Mouse (Mus musculus) hindbrain, embryonic 12.5 days (tissue): ENCODE data around the gene Eif2ak4. TPM values are rescaled to one million over a fixed set of nuclear protein-coding genes. Genes with fewer than 3 reads are reported as not detected.
A peak's percentile ranks its signal among the peaks of the same experiment; 100 is the strongest.

Experiments used
- ATAC-seq: fragments of 200-750 bp; cut with Nextera tagmentation; 2 replicates; pipeline ENCODE4 v1.8.0; 2017; ENCODE audit warnings: moderate TSS enrichment; ENCODE audit not compliant: low FRiP score
- H3K27ac ChIP-seq: fragments of 300-500 bp; sonication (generic); 2 replicates; pipeline ENCODE4 v1.5.1; 2016; ENCODE audit warnings: mild to moderate bottlenecking
- H3K27me3 ChIP-seq: fragments of 300-500 bp; sonication (generic); 2 replicates; pipeline ENCODE4 v1.6.1; 2016; ENCODE audit warnings: mild to moderate bottlenecking
- H3K36me3 ChIP-seq: fragments of 300-500 bp; sonication (generic); 2 replicates; pipeline ENCODE4 v1.6.1; 2016; ENCODE audit warnings: mild to moderate bottlenecking
- H3K4me1 ChIP-seq: fragments of 300-500 bp; sonication (generic); 2 replicates; pipeline ENCODE4 v1.6.1; 2016
- H3K4me2 ChIP-seq: fragments of 300-500 bp; sonication (generic); replicated peaks from 2 replicates; pipeline ENCODE4 v1.6.1; 2016; ENCODE audit warnings: mild to moderate bottlenecking
- H3K4me3 ChIP-seq: fragments of 300-500 bp; sonication (generic); 2 replicates; pipeline ENCODE4 v1.5.1; 2016; ENCODE audit warnings: mild to moderate bottlenecking
- H3K9ac ChIP-seq: fragments of 300-500 bp; sonication (generic); 2 replicates; pipeline ENCODE4 v1.6.1; 2016; ENCODE audit warnings: mild to moderate bottlenecking, moderate library complexity
- H3K9me3 ChIP-seq: fragments of 300-500 bp; sonication (generic); replicated peaks from 2 replicates; pipeline ENCODE4 v1.6.1; 2016; ENCODE audit warnings: mild to moderate bottlenecking
- WGBS: fragments of 180-500 bp; shearing (Covaris S2); methylation state at CpG from one replicate; pipeline ENCODE4 v1.1.7; 2016; 5-methylcytosine and 5-hydroxymethylcytosine counted together
- polyA plus RNA-seq: library from polyadenylated mRNA; unstranded; fragments of >200 nt; fragmentation: Nextera tagmentation; extraction: Ambion mirVana; gene quantifications from 2 replicates; pipeline ENCODE4 v1.2.1, GENCODE M21; 2016

The Eif2ak4 gene
- polyA plus RNA-seq, 1 experiment from 2014 or later = 13.2 TPM

GRCm38 (mm10) chr2:118375522-118375921 lies 12.9 kb upstream of the Eif2ak4 start:
- Histone ChIP-seq H3K4me2 (no peak overlapping the region), H3K27me3 (peaks cover 16% of the 10 kb centered on the region), H3K36me3 (no peaks in the 10 kb centered on the region), H3K9ac (no peak overlapping the region), H3K9me3 (no peaks in the 10 kb centered on the region), H3K27ac (no peak overlapping the region), H3K4me3 (no peak overlapping the region), H3K4me1 (peaks cover 15% of the 10 kb centered on the region)
- WGBS = 87% methylated on average over 1 of the region's 1 CpGs
- no peak for ATAC-seq

- ATAC-seq = no peak
Observed at GRCm38 (mm10) chr2:118375931-118376330, 12.5 kb upstream of the Eif2ak4 start.

GRCm38 (mm10) chr2:118379756-118380155 lies 8.7 kb upstream of the Eif2ak4 start:
- Histone ChIP-seq H3K9ac (no peak overlapping the region), H3K27me3 (no peaks in the 10 kb centered on the region; the same call in 1 of the 2 replicates), H3K27ac (no peak overlapping the region), H3K36me3 (no peaks in the 10 kb centered on the region), H3K4me3 (no peak overlapping the region), H3K9me3 (no peaks in the 10 kb centered on the region), H3K4me2 (no peak overlapping the region), H3K4me1 (no peaks in the 10 kb centered on the region)
- WGBS = 44% methylated on average over 1 of the region's 1 CpGs
- ATAC-seq = no peak

More at GRCm38 (mm10) chr2:118375931-118376330, 12.5 kb upstream of the Eif2ak4 start:
- H3K27me3 ChIP-seq = peaks cover 13% of the 10 kb centered on the region
- H3K4me1 ChIP-seq = peaks cover 15% of the 10 kb centered on the region
- no peaks in the 10 kb centered on the region for H3K36me3 ChIP-seq
- no peak overlapping the region for H3K27ac ChIP-seq
- no peak overlapping the region for H3K4me3 ChIP-seq
- H3K9ac ChIP-seq = no peak overlapping the region
- no peaks in the 10 kb centered on the region for H3K9me3 ChIP-seq
- no peak overlapping the region for H3K4me2 ChIP-seq

GRCm38 (mm10) chr2:118383387-118383786 lies 5.0 kb upstream of the Eif2ak4 start:
- no peak overlapping the region for H3K4me2 ChIP-seq
- no peaks in the 10 kb centered on the region for H3K36me3 ChIP-seq
- 71% methylated on average over 5 of the region's 5 CpGs for WGBS
- no peak overlapping the region for H3K9ac ChIP-seq
- no peaks in the 10 kb centered on the region for H3K4me1 ChIP-seq
- no peak overlapping the region for H3K4me3 ChIP-seq
- H3K9me3 ChIP-seq = no peaks in the 10 kb centered on the region
- ATAC-seq = no peak
- no peak overlapping the region for H3K27ac ChIP-seq
- no peaks in the 10 kb centered on the region for H3K27me3 ChIP-seq

- no peak overlapping the region for H3K9ac ChIP-seq
- peak overlapping the region; percentile 51 for H3K4me2 ChIP-seq
- peaks cover 5% of the 10 kb centered on the region for H3K4me1 ChIP-seq
- no peaks in the 10 kb centered on the region for H3K36me3 ChIP-seq
- no peak for ATAC-seq
- no peak overlapping the region for H3K4me3 ChIP-seq
- WGBS = 78% methylated on average over 3 of the region's 3 CpGs
- no peaks in the 10 kb centered on the region for H3K27me3 ChIP-seq
- no peaks in the 10 kb centered on the region for H3K9me3 ChIP-seq
- no peak overlapping the region for H3K27ac ChIP-seq
Observed at GRCm38 (mm10) chr2:118389569-118389968, 1.2 kb downstream of the Eif2ak4 start.

GRCm38 (mm10) chr2:118390072-118390471 lies 1.7 kb downstream of the Eif2ak4 start:
- Histone ChIP-seq H3K4me2 (peak overlapping the region; percentile 51; the same call in 1 of the 2 replicates), H3K27me3 (no peaks in the 10 kb centered on the region), H3K27ac (no peak overlapping the region), H3K9ac (no peak overlapping the region), H3K4me3 (no peak overlapping the region), H3K9me3 (no peaks in the 10 kb centered on the region), H3K36me3 (no peaks in the 10 kb centered on the region), H3K4me1 (peaks cover 5% of the 10 kb centered on the region)
- ATAC-seq = no peak
- 78% methylated on average over 5 of the region's 5 CpGs for WGBS

GRCm38 (mm10) chr2:118391201-118391600 lies 2.8 kb downstream of the Eif2ak4 start:
- Histone ChIP-seq H3K36me3 (no peaks in the 10 kb centered on the region), H3K4me3 (no peak overlapping the region), H3K9ac (no peak overlapping the region), H3K27ac (no peak overlapping the region), H3K4me2 (no peak overlapping the region), H3K4me1 (peaks cover 5% of the 10 kb centered on the region), H3K27me3 (no peaks in the 10 kb centered on the region), H3K9me3 (no peaks in the 10 kb centered on the region)
- ATAC-seq = no peak
- WGBS = 72% methylated on average over 5 of the region's 5 CpGs

GRCm38 (mm10) chr2:118399751-118400150 lies 11.3 kb downstream of the Eif2ak4 start:
- Histone ChIP-seq H3K27ac (no peak overlapping the region), H3K4me1 (no peaks in the 10 kb centered on the region), H3K9ac (no peak overlapping the region), H3K36me3 (no peaks in the 10 kb centered on the region), H3K4me3 (no peak overlapping the region), H3K4me2 (no peak overlapping the region), H3K27me3 (no peaks in the 10 kb centered on the region), H3K9me3 (no peaks in the 10 kb centered on the region)
- WGBS = 93% methylated on average over 5 of the region's 5 CpGs
- no peak for ATAC-seq

- no peaks in the 10 kb centered on the region for H3K9me3 ChIP-seq
- no peaks in the 10 kb centered on the region for H3K27me3 ChIP-seq
- no peak overlapping the region for H3K9ac ChIP-seq
- ATAC-seq = no peak
- no peaks in the 10 kb centered on the region for H3K36me3 ChIP-seq
- WGBS = 83% methylated on average over 5 of the region's 5 CpGs
- H3K4me1 ChIP-seq = no peaks in the 10 kb centered on the region
- no peak overlapping the region for H3K4me3 ChIP-seq
- H3K4me2 ChIP-seq = no peak overlapping the region
- no peak overlapping the region for H3K27ac ChIP-seq
Observed at GRCm38 (mm10) chr2:118401834-118402727, 13.7 kb downstream of the Eif2ak4 start.

- Histone ChIP-seq H3K4me2 (no peak overlapping the region), H3K27me3 (no peaks in the 10 kb centered on the region), H3K9me3 (no peaks in the 10 kb centered on the region), H3K27ac (no peak overlapping the region), H3K4me1 (no peaks in the 10 kb centered on the region), H3K4me3 (no peak overlapping the region), H3K36me3 (no peaks in the 10 kb centered on the region), H3K9ac (no peak overlapping the region)
- no peak for ATAC-seq
- WGBS = 88% methylated on average over 5 of the region's 5 CpGs
Observed at GRCm38 (mm10) chr2:118404336-118404735, 15.9 kb downstream of the Eif2ak4 start.

- 84% methylated on average over 4 of the region's 4 CpGs for WGBS
- Histone ChIP-seq H3K4me2 (no peak overlapping the region), H3K9ac (no peak overlapping the region), H3K36me3 (0 out of 2 replicates have a peak, but pooled peaks cover 1% of the 10 kb centered on the region), H3K9me3 (no peaks in the 10 kb centered on the region), H3K27me3 (no peaks in the 10 kb centered on the region), H3K4me1 (no peaks in the 10 kb centered on the region), H3K27ac (no peak overlapping the region), H3K4me3 (no peak overlapping the region)
- ATAC-seq = no peak
Observed at GRCm38 (mm10) chr2:118405568-118405967, 17.1 kb downstream of the Eif2ak4 start.

GRCm38 (mm10) chr2:118406811-118407210 lies 18.4 kb downstream of the Eif2ak4 start:
- Histone ChIP-seq H3K36me3 (peaks cover 10% of the 10 kb centered on the region), H3K9me3 (no peaks in the 10 kb centered on the region), H3K27ac (no peak overlapping the region), H3K4me2 (no peak overlapping the region), H3K4me1 (no peaks in the 10 kb centered on the region), H3K4me3 (no peak overlapping the region), H3K9ac (no peak overlapping the region), H3K27me3 (no peaks in the 10 kb centered on the region)
- WGBS = 81% methylated on average over 2 of the region's 2 CpGs
- ATAC-seq = no peak

GRCm38 (mm10) chr2:118408336-118408895 lies 20.0 kb downstream of the Eif2ak4 start:
- peaks cover 20% of the 10 kb centered on the region for H3K36me3 ChIP-seq
- no peak overlapping the region for H3K4me2 ChIP-seq
- H3K4me1 ChIP-seq = no peaks in the 10 kb centered on the region
- H3K9ac ChIP-seq = no peak overlapping the region
- WGBS = 93% methylated on average over 4 of the region's 4 CpGs
- no peaks in the 10 kb centered on the region for H3K27me3 ChIP-seq
- ATAC-seq = no peak
- H3K4me3 ChIP-seq = no peak overlapping the region
- no peak overlapping the region for H3K27ac ChIP-seq
- H3K9me3 ChIP-seq = no peaks in the 10 kb centered on the region
